Mouse (Mus musculus) testis, postnatal 14 days (tissue): ENCODE measurements around the gene Upk2.
A peak's percentile ranks its signal among the peaks of the same experiment; 100 is the strongest.

Experiments
- DNase-seq: peaks from one replicate; pipeline ENCODE4 v3.0.0; 2021; ENCODE audit warnings: low spot score

Upk2 gene

GRCm38 (mm10) chr9:44454891-44455220 lies at the start of gene Upk2:
Gene Upk2 (minus strand): TSS chr9:44454976.
- no peak for DNase-seq

- no peak for DNase-seq
These were observed 47.2 kb upstream of the Upk2 start for GRCm38 (mm10) chr9:44502006-44502405.

- DNase-seq: no peak
These were observed 46.6 kb upstream of the Upk2 start for GRCm38 (mm10) chr9:44501206-44501879.

GRCm38 (mm10) chr9:44500638-44501175 lies 45.9 kb upstream of the Upk2 start:
- DNase-seq: peak; percentile 6

- peak; percentile 10 for DNase-seq
These were observed 45.4 kb upstream of the Upk2 start for GRCm38 (mm10) chr9:44500163-44500533.

GRCm38 (mm10) chr9:44499356-44500162 lies 44.8 kb upstream of the Upk2 start:
- no peak for DNase-seq

GRCm38 (mm10) chr9:44498421-44499355 lies 43.9 kb upstream of the Upk2 start:
- peak; percentile 75 for DNase-seq

GRCm38 (mm10) chr9:44497624-44498377 lies 43.0 kb upstream of the Upk2 start:
- DNase-seq: no peak

- DNase-seq: no peak
These were observed 42.2 kb upstream of the Upk2 start for GRCm38 (mm10) chr9:44496803-44497461.

GRCm38 (mm10) chr9:44495810-44496344 lies 41.1 kb upstream of the Upk2 start:
- DNase-seq: no peak

GRCm38 (mm10) chr9:44494863-44495809 lies 40.4 kb upstream of the Upk2 start:
- DNase-seq: no peak

- no peak for DNase-seq
These were observed 39.6 kb upstream of the Upk2 start for GRCm38 (mm10) chr9:44494261-44494862.

- no peak for DNase-seq
These were observed 38.1 kb upstream of the Upk2 start for GRCm38 (mm10) chr9:44492631-44493461.

- DNase-seq: no peak
These were observed 36.6 kb upstream of the Upk2 start for GRCm38 (mm10) chr9:44491351-44491750.

GRCm38 (mm10) chr9:44490086-44490967 lies 35.6 kb upstream of the Upk2 start:
- DNase-seq: no peak

GRCm38 (mm10) chr9:44489651-44490085 lies 34.9 kb upstream of the Upk2 start:
- DNase-seq: no peak

GRCm38 (mm10) chr9:44488855-44489381 lies 34.1 kb upstream of the Upk2 start:
- peak; percentile 83 for DNase-seq
